Mouse (Mus musculus) G1E (cell line): ENCODE data around the gene Thsd4. TPM values are rescaled to one million over a fixed set of nuclear protein-coding genes. Genes with fewer than 3 reads are reported as not detected.

ENCODE experiments used
- ATAC-seq: 2 replicates; pipeline ENCODE4 v1.8.0; 2016; ENCODE audit warnings: mild to moderate bottlenecking; ENCODE audit not compliant: insufficient number of reproducible peaks, poor library complexity, low FRiP score, severe bottlenecking; ENCODE audit errors: extremely low read depth
- DNase-seq: peaks from one replicate; pipeline ENCODE4 v3.0.0; 2012; ENCODE audit warnings: low spot score
- H3K27me3 ChIP-seq: 2 replicates; pipeline ENCODE4 v1.6.1; 2012; ENCODE audit warnings: mild to moderate bottlenecking, low read length, inconsistent platforms; ENCODE audit not compliant: insufficient read depth
- H3K36me3 ChIP-seq: replicated peaks from 2 replicates; pipeline ENCODE3; 2012; ENCODE audit warnings: mild to moderate bottlenecking, inconsistent platforms
- H3K4me1 ChIP-seq: 2 replicates; pipeline ENCODE4 v1.6.1; 2012; ENCODE audit warnings: low read depth, low read length, inconsistent platforms, mixed read lengths; ENCODE audit not compliant: insufficient read depth
- H3K4me3 ChIP-seq: 2 replicates; pipeline ENCODE4 v1.5.1; 2012; ENCODE audit warnings: low read depth, mild to moderate bottlenecking, inconsistent platforms, low read length, moderate library complexity, mixed read lengths
- H3K9me3 ChIP-seq: replicated peaks from 2 replicates; pipeline ENCODE4 v1.6.1; 2012; ENCODE audit warnings: inconsistent platforms
- CTCF ChIP-seq: IDR thresholded peaks from 2 replicates; pipeline ENCODE4 v1.5.1; 2012; ENCODE audit warnings: low read depth, low read length, inconsistent platforms, mixed read lengths
- GATA1 ChIP-seq: IDR thresholded peaks from 2 replicates; pipeline ENCODE4 v1.6.1; 2012; ENCODE audit warnings: borderline replicate concordance, low read length, inconsistent platforms, mixed read lengths
- GATA2 ChIP-seq: IDR thresholded peaks from 2 replicates; pipeline ENCODE4 v1.6.1; 2012; ENCODE audit warnings: low read depth, low read length, inconsistent platforms, borderline replicate concordance
- POLR2AphosphoS5 ChIP-seq: IDR thresholded peaks from 2 replicates; pipeline ENCODE4 v1.6.1; 2012; ENCODE audit warnings: low read depth, low read length, inconsistent platforms; ENCODE audit not compliant: insufficient replicate concordance
- TAL1 ChIP-seq: conservative IDR thresholded peaks from 2 replicates; pipeline ENCODE4 v1.6.1; 2012; ENCODE audit warnings: low read depth, low read length, inconsistent platforms, mixed read lengths
- polyA plus RNA-seq: library from polyadenylated mRNA; stranded (reverse); fragments of >175 nt; gene quantifications from 2 replicates; pipeline ENCODE4 v1.2.3, GENCODE M21; 2012
- total RNA-seq, 2 experiments: library from RNA; stranded (forward) in 1 of 2; stranded (reverse) in 1 of 2; fragments of 200-1000 nt in 1 of 2; fragments of >200 nt in 1 of 2; fragmentation: Nextera tagmentation in 1 of 2; gene quantifications; 2 replicates each; pipeline ENCODE4 v1.2.3; 2014 to 2017

Thsd4 gene
- total and polyA plus RNA-seq, 3 experiments = 1.8 to 2.8 (median 2.4) TPM

DNA sequence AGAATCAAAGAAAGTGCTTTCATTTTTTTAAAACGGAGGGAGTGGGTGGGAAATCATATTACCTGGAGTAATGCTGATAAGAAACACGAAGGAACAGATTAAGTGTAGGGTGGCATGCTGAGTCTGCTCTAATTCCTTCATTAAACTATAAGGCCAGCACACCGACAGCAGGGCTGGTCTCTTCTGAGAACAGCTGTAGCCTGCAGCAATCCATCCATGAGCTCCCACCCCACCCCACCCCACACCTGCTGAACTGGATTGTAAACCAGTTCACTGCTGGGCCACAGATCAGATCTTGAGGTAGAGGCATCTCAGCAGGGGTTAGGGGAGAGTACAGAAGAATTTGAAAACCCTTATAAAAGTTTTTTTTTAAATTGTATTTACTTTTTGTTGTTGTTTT lies 566.6 kb downstream of the Thsd4 start:
- no peak for ATAC-seq
- H3K4me3 ChIP-seq = no peak overlapping the region
- no peak for DNase-seq
- H3K4me1 ChIP-seq = no peaks in the 10 kb centered on the region
- no peaks in the 10 kb centered on the region for H3K9me3 ChIP-seq
- H3K36me3 ChIP-seq = no peaks in the 10 kb centered on the region
- peaks cover 44% of the 10 kb centered on the region for H3K27me3 ChIP-seq
- no peak for TF ChIP-seq GATA2
- no peak for TF ChIP-seq GATA1
- TF ChIP-seq TAL1 = no peak

GRCm38 (mm10) chr9:59953556-59953955 lies 568.3 kb downstream of the Thsd4 start:
- no peaks in the 10 kb centered on the region for H3K4me1 ChIP-seq
- no peaks in the 10 kb centered on the region for H3K36me3 ChIP-seq
- peaks cover 53% of the 10 kb centered on the region for H3K27me3 ChIP-seq
- ATAC-seq (no peak), DNase-seq (no peak)
- H3K4me3 ChIP-seq = no peak overlapping the region
- no peaks in the 10 kb centered on the region for H3K9me3 ChIP-seq
- TF ChIP-seq CTCF (no peak), TAL1 (no peak), GATA2 (no peak), GATA1 (no peak), POLR2AphosphoS5 (no peak)

- no peak for TF ChIP-seq TAL1
- no peak for TF ChIP-seq CTCF
- no peak for TF ChIP-seq POLR2AphosphoS5
- TF ChIP-seq GATA2 = no peak
- no peak for TF ChIP-seq GATA1
- no peaks in the 10 kb centered on the region for H3K36me3 ChIP-seq
Measured at GRCm38 (mm10) chr9:59952515-59953070, 569.3 kb downstream of the Thsd4 start.

DNA sequence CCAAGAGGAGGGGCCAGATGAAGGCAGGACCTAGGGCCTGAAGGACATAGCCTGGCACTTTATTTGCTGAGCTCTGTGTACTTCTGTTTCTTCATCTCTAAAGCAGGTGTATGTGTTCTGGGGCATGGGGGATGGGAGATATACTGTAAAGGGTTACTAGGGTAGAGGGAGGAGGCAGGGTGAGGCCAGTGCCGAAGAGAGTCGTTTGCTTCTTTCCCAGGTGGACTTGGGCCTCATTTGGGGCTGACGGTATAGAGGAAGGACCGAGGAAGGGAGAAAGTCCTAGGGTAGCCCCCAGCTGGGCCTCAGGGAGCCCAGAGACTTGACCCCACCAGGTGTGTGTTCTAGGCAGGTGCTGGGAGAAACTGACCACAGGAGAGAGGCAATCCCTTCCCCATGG lies 569.9 kb downstream of the Thsd4 start:
- Histone ChIP-seq H3K4me1 (no peaks in the 10 kb centered on the region), H3K9me3 (no peaks in the 10 kb centered on the region), H3K4me3 (no peak overlapping the region), H3K27me3 (peaks cover 43% of the 10 kb centered on the region), H3K36me3 (no peaks in the 10 kb centered on the region)
- DNase-seq (no peak), ATAC-seq (no peak)
- TF ChIP-seq GATA2 (no peak), CTCF (no peak), GATA1 (no peak), TAL1 (no peak)

More at GRCm38 (mm10) chr9:59952515-59953070, 569.3 kb downstream of the Thsd4 start:
- Histone ChIP-seq H3K4me3 (no peak overlapping the region), H3K4me1 (no peaks in the 10 kb centered on the region), H3K27me3 (peaks cover 45% of the 10 kb centered on the region), H3K9me3 (no peaks in the 10 kb centered on the region)
- no peak for DNase-seq
- ATAC-seq = no peak

GRCm38 (mm10) chr9:59951001-59951750 lies 570.7 kb downstream of the Thsd4 start:
- Histone ChIP-seq H3K36me3 (no peaks in the 10 kb centered on the region), H3K4me1 (no peaks in the 10 kb centered on the region), H3K4me3 (no peak overlapping the region), H3K27me3 (peaks cover 43% of the 10 kb centered on the region), H3K9me3 (no peaks in the 10 kb centered on the region)
- DNase-seq = no peak
- no peak for TF ChIP-seq POLR2AphosphoS5
- no peak for TF ChIP-seq GATA1
- no peak for TF ChIP-seq TAL1
- no peak for TF ChIP-seq CTCF
- no peak for TF ChIP-seq GATA2
- no peak for ATAC-seq

GRCm38 (mm10) chr9:59949981-59950380 lies 571.9 kb downstream of the Thsd4 start:
- no peaks in the 10 kb centered on the region for H3K9me3 ChIP-seq

More at GRCm38 (mm10) chr9:59949981-59950380, 571.9 kb downstream of the Thsd4 start:
- H3K4me1 ChIP-seq = no peaks in the 10 kb centered on the region
- peaks cover 54% of the 10 kb centered on the region for H3K27me3 ChIP-seq
- DNase-seq (no peak), ATAC-seq (no peak)
- H3K36me3 ChIP-seq = no peaks in the 10 kb centered on the region
- H3K4me3 ChIP-seq = no peak overlapping the region
- TF ChIP-seq GATA2 = no peak
- no peak for TF ChIP-seq TAL1
- TF ChIP-seq CTCF = no peak
- TF ChIP-seq POLR2AphosphoS5 = no peak
- no peak for TF ChIP-seq GATA1
